Comparison of ENCODE assay signal across 8 mouse cellular contexts in genomic region chr10:17869822-17870662, GRCm38 (mm10).
DNase-seq lines count a peak whose midpoint lies in the region; ATAC-seq and TF ChIP-seq lines count a peak whose summit lies in the region.

No protein-coding gene starts in this region.

- 0 out of 2 replicates have a peak, but pooled peaks have one; percentile 38 for TF ChIP-seq EP300 in ES-Bruce4 (IDR thresholded peaks at IDR 0.05; ENCODE audit: insufficient read depth, low read depth, low read length)

- H3K27me3 ChIP-seq in ES-Bruce4 (ENCODE audit: control insufficient read depth, insufficient read depth, low read length, poor library complexity, severe bottlenecking) = no peaks in the 10 kb centered on the region
- H3K27me3 ChIP-seq in forebrain, embryonic 16.5 days (replicated peaks; ENCODE audit: control insufficient read depth, insufficient read depth, low read length) = no peaks in the 10 kb centered on the region
- H3K27me3 ChIP-seq in lung, embryonic 15.5 days = no peaks in the 10 kb centered on the region

- peak; percentile 98 for ATAC-seq in forebrain, embryonic 16.5 days
- ATAC-seq in lung, embryonic 15.5 days (ENCODE audit: borderline replicate concordance, extremely low read depth, low FRiP score, low TSS enrichment) = peak; percentile 82

- no peak for TF ChIP-seq POLR2A in ES-Bruce4 (IDR thresholded peaks at IDR 0.05; ENCODE audit: insufficient read depth, low read length)

- no peak overlapping the region for H3K9ac ChIP-seq in ES-Bruce4 (ENCODE audit: low read depth, poor library complexity, severe bottlenecking)
- no peak overlapping the region for H3K9ac ChIP-seq in forebrain, embryonic 16.5 days (replicated peaks; ENCODE audit: low read depth, low read length)
- H3K9ac ChIP-seq in lung, embryonic 15.5 days = no peak overlapping the region

- no peak overlapping the region for H3K27ac ChIP-seq in ES-Bruce4 (ENCODE audit: insufficient read depth, low read length)
- no peak overlapping the region for H3K27ac ChIP-seq in forebrain, embryonic 16.5 days (ENCODE audit: low read length)
- H3K27ac ChIP-seq in lung, embryonic 15.5 days = no peak overlapping the region

- intact Hi-C loops in heart, postnatal 36 days (cut with DNase I) = loop anchor here (1.0 to 5.0 kb wide), 3 partner anchors 73 to 327 kb away; partner anchors contain the start of gene Txlnb

- H3K4me3 ChIP-seq in ES-Bruce4 (ENCODE audit: low read depth, low read length) = no peak overlapping the region
- H3K4me3 ChIP-seq in forebrain, embryonic 16.5 days (replicated peaks; ENCODE audit: low read length) = no peak overlapping the region
- H3K4me3 ChIP-seq in lung, embryonic 15.5 days = no peak overlapping the region

- peak; percentile 22 for DNase-seq in cerebellum, adult 11 months
- peak; percentile 60 to 69 for DNase-seq in heart, postnatal 36 days
- peak; percentile 63 to 88 for DNase-seq in layer of hippocampus, adult 18-20 months (ENCODE audit: low spot score in 2 of 2)
- peak; percentile 36 for DNase-seq in ovary, postnatal 14 days (ENCODE audit: low spot score)
- DNase-seq in thymus, postnatal 14 days = peak; percentile 69

- no peaks in the 10 kb centered on the region for H3K36me3 ChIP-seq in ES-Bruce4 (ENCODE audit: control insufficient read depth, insufficient read depth, low read length, poor library complexity, severe bottlenecking)
- H3K36me3 ChIP-seq in forebrain, embryonic 16.5 days (ENCODE audit: control insufficient read depth, insufficient read depth) = no peaks in the 10 kb centered on the region
- H3K36me3 ChIP-seq in lung, embryonic 15.5 days = no peaks in the 10 kb centered on the region

- peak; percentile 94 for TF ChIP-seq CTCF in ES-Bruce4 (IDR thresholded peaks at IDR 0.05; ENCODE audit: low read depth, low read length)

- 32% methylated on average over 5 of the region's 5 CpGs for WGBS in forebrain, embryonic 16.5 days
- WGBS in lung, embryonic 15.5 days = 24% methylated on average over 5 of the region's 5 CpGs

- 0 out of 2 replicates have a peak, but pooled peaks cover 2% of the 10 kb centered on the region for H3K9me3 ChIP-seq in ES-Bruce4 (replicated peaks; ENCODE audit: control insufficient read depth, insufficient read depth, low read length, poor library complexity, severe bottlenecking)
- H3K9me3 ChIP-seq in forebrain, embryonic 16.5 days (ENCODE audit: control insufficient read depth, low read length) = no peaks in the 10 kb centered on the region
- H3K9me3 ChIP-seq in lung, embryonic 15.5 days = no peaks in the 10 kb centered on the region

- H3K4me1 ChIP-seq in ES-Bruce4 (ENCODE audit: control insufficient read depth, insufficient read depth, low read length) = no peaks in the 10 kb centered on the region
- H3K4me1 ChIP-seq in forebrain, embryonic 16.5 days (replicated peaks; ENCODE audit: control insufficient read depth, insufficient read depth, low read length) = peaks cover 3% of the 10 kb centered on the region
- H3K4me1 ChIP-seq in lung, embryonic 15.5 days = no peaks in the 10 kb centered on the region

- H3K4me2 ChIP-seq in forebrain, embryonic 16.5 days (ENCODE audit: low read length) = no peak overlapping the region
- H3K4me2 ChIP-seq in lung, embryonic 15.5 days = no peak overlapping the region

Comparison
In these comparisons a context has a peak if more than half of its experiments do, and no peak if none do; other contexts are left out.
1. DNase-seq: peak in every context shown above with its lines; median percentile 76 in layer of hippocampus, adult 18-20 months; 69 in thymus, postnatal 14 days; 64 in heart, postnatal 36 days; 36 in ovary, postnatal 14 days; 22 in cerebellum, adult 11 months.